Mouse (Mus musculus) stomach, embryonic 14.5 days (tissue): Measurements from ENCODE around the gene Pex19. TPM values are rescaled to one million over a fixed set of nuclear protein-coding genes. Genes with fewer than 3 reads are reported as not detected.

Source experiments
- ATAC-seq: fragments of 200-750 bp; cut with Nextera tagmentation; 2 replicates; pipeline ENCODE4 v1.8.0; 2017; ENCODE audit warnings: low read depth, moderate TSS enrichment; ENCODE audit not compliant: insufficient number of reproducible peaks, insufficient read depth, low FRiP score
- H3K27ac ChIP-seq: fragments of 300-500 bp; sonication (generic); 2 replicates; pipeline ENCODE4 v1.5.1; 2014; ENCODE audit warnings: mild to moderate bottlenecking, low read length, moderate library complexity, mixed read lengths
- H3K27me3 ChIP-seq: fragments of 300-500 bp; sonication (generic); 2 replicates; pipeline ENCODE4 v1.6.1; 2014; ENCODE audit warnings: low read length, control low read depth, mixed read lengths; ENCODE audit not compliant: control insufficient read depth, insufficient read depth
- H3K36me3 ChIP-seq: fragments of 300-500 bp; sonication (generic); 2 replicates; pipeline ENCODE4 v1.6.1; 2014; ENCODE audit warnings: mild to moderate bottlenecking, control low read depth, low read length, moderate library complexity, mixed read lengths; ENCODE audit not compliant: control insufficient read depth, insufficient read depth
- H3K4me1 ChIP-seq: fragments of 300-500 bp; sonication (generic); 2 replicates; pipeline ENCODE4 v1.6.1; 2014; ENCODE audit warnings: low read length, control low read depth, mixed read lengths; ENCODE audit not compliant: control insufficient read depth, insufficient read depth
- H3K4me2 ChIP-seq: fragments of 300-500 bp; sonication (generic); replicated peaks from 2 replicates; pipeline ENCODE4 v1.6.1; 2014; ENCODE audit warnings: low read depth, low read length, control low read depth
- H3K4me3 ChIP-seq: fragments of 300-500 bp; sonication (generic); 2 replicates; pipeline ENCODE4 v1.5.1; 2014; ENCODE audit warnings: low read depth, low read length, control low read depth
- H3K9ac ChIP-seq: fragments of 300-500 bp; sonication (generic); replicated peaks from 2 replicates; pipeline ENCODE4 v1.6.1; 2014; ENCODE audit warnings: low read depth, mild to moderate bottlenecking, control low read depth, low read length, moderate library complexity, mixed read lengths
- H3K9me3 ChIP-seq: fragments of 300-500 bp; sonication (generic); 2 replicates; pipeline ENCODE4 v1.6.1; 2016; ENCODE audit warnings: low read depth, low read length, control low read depth; ENCODE audit not compliant: control insufficient read depth
- WGBS: fragments of 180-500 bp; shearing (Covaris S2); extraction: QIAGEN DNeasy Blood & Tissue Kit; methylation state at CpG from one replicate; pipeline ENCODE4 v1.1.7; 2014; 5-methylcytosine and 5-hydroxymethylcytosine counted together
- polyA plus RNA-seq: library from polyadenylated mRNA; unstranded; fragments of >200 nt; fragmentation: Nextera tagmentation; extraction: Ambion mirVana; gene quantifications from 2 replicates; pipeline ENCODE4 v1.2.1, GENCODE M21; 2014

Pex19 gene
- polyA plus RNA-seq, 1 experiment from 2014 or later = 125 TPM

- H3K9ac ChIP-seq = no peak overlapping the region
- WGBS = 73% methylated on average over 7 of the region's 7 CpGs
- no peaks in the 10 kb centered on the region for H3K27me3 ChIP-seq
- no peaks in the 10 kb centered on the region for H3K9me3 ChIP-seq
- no peak overlapping the region for H3K4me3 ChIP-seq
- H3K27ac ChIP-seq = no peak overlapping the region
- no peak overlapping the region for H3K4me2 ChIP-seq
- H3K4me1 ChIP-seq = no peaks in the 10 kb centered on the region
- ATAC-seq = no peak
- H3K36me3 ChIP-seq = peaks cover 64% of the 10 kb centered on the region
Measured at GRCm38 (mm10) chr1:172179102-172179501, 52.5 kb downstream of the Pex19 start.

GRCm38 (mm10) chr1:172180881-172181280 is 54.3 kb downstream of the Pex19 start:
- 45% methylated on average over 4 of the region's 4 CpGs for WGBS
- Histone ChIP-seq H3K36me3 (peaks cover 47% of the 10 kb centered on the region), H3K4me1 (no peaks in the 10 kb centered on the region), H3K4me2 (no peak overlapping the region), H3K27ac (no peak overlapping the region), H3K4me3 (no peak overlapping the region), H3K9ac (no peak overlapping the region), H3K27me3 (no peaks in the 10 kb centered on the region), H3K9me3 (no peaks in the 10 kb centered on the region)
- no peak for ATAC-seq

DNA sequence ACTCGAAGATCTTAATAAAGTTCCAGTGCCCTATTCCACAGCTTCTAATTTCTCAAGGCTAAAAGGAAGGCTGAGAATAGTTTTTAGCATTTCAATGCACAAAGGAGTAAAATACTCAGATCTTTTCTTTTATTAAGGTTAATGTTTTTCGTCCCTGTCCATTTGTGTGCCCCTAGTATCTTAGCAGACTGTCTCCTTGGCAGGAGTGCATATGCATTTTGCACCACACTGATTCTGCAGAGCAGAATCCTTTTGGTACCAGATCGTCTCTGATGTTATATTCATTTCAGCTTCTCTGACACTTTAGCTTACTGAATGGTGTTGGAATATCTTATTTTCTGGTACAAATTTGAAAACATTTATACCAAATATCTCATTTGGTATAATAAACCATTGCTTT is 55.2 kb downstream of the Pex19 start:
- Histone ChIP-seq H3K27ac (no peak overlapping the region), H3K4me2 (no peak overlapping the region), H3K9me3 (no peaks in the 10 kb centered on the region), H3K9ac (no peak overlapping the region), H3K4me3 (no peak overlapping the region), H3K4me1 (no peaks in the 10 kb centered on the region), H3K36me3 (peaks cover 53% of the 10 kb centered on the region), H3K27me3 (no peaks in the 10 kb centered on the region)
- ATAC-seq = no peak
- 91% methylated on average over 3 of the region's 3 CpGs for WGBS

- no peaks in the 10 kb centered on the region for H3K9me3 ChIP-seq
- no peak overlapping the region for H3K4me3 ChIP-seq
- no peak for ATAC-seq
- H3K27me3 ChIP-seq = no peaks in the 10 kb centered on the region
- 96% methylated on average over 6 of the region's 6 CpGs for WGBS
- no peak overlapping the region for H3K4me2 ChIP-seq
- H3K36me3 ChIP-seq = peaks cover 56% of the 10 kb centered on the region
- H3K27ac ChIP-seq = no peak overlapping the region
- H3K9ac ChIP-seq = no peak overlapping the region
- H3K4me1 ChIP-seq = no peaks in the 10 kb centered on the region
Measured at GRCm38 (mm10) chr1:172183056-172183455, 56.5 kb downstream of the Pex19 start.

- no peak overlapping the region for H3K4me3 ChIP-seq
- H3K27me3 ChIP-seq = no peaks in the 10 kb centered on the region
- no peak overlapping the region for H3K9ac ChIP-seq
- no peak overlapping the region for H3K27ac ChIP-seq
- ATAC-seq = no peak
- no peaks in the 10 kb centered on the region for H3K4me1 ChIP-seq
- no peak overlapping the region for H3K4me2 ChIP-seq
- peaks cover 60% of the 10 kb centered on the region for H3K36me3 ChIP-seq
- H3K9me3 ChIP-seq = no peaks in the 10 kb centered on the region
Measured at GRCm38 (mm10) chr1:172183915-172184314, 57.4 kb downstream of the Pex19 start.

Other genes starting within 250 kb of the Pex19 start
- not detected in 2 replicates for gene Gm10521, start 231.1 kb upstream of the Pex19 start, polyA plus RNA-seq
- gene Slamf6, start 209.2 kb upstream of the Pex19 start, polyA plus RNA-seq = 0.17 TPM in 1 of 2 replicates, not detected in the other
- gene Vangl2, start 98.3 kb upstream of the Pex19 start, polyA plus RNA-seq = 17.1 and 18.4 TPM in 2 replicates
- not detected in 2 replicates for gene Nhlh1, start 69.2 kb upstream of the Pex19 start, polyA plus RNA-seq
- 182 and 195 TPM in 2 replicates for gene Copa, start 44.2 kb upstream of the Pex19 start, polyA plus RNA-seq
- 139 and 140 TPM in 2 replicates for gene Ncstn, start 44.0 kb upstream of the Pex19 start, polyA plus RNA-seq
- gene Dcaf8, start 21.3 kb downstream of the Pex19 start, polyA plus RNA-seq = 116 TPM in 2 replicates
- gene Pea15a, start 80.0 kb downstream of the Pex19 start, polyA plus RNA-seq = 93.6 and 99.4 TPM in 2 replicates
- 13.6 and 13.8 TPM in 2 replicates for gene Casq1, start 93.1 kb downstream of the Pex19 start, polyA plus RNA-seq
- not detected in 2 replicates for gene Atp1a4, start 131.7 kb downstream of the Pex19 start, polyA plus RNA-seq
- gene Igsf8, start 134.9 kb downstream of the Pex19 start, polyA plus RNA-seq = 36.3 and 38.4 TPM in 2 replicates
- gene Atp1a2, start 171.3 kb downstream of the Pex19 start, polyA plus RNA-seq = 2.3 TPM in 2 replicates
- not detected in 2 replicates for gene Kcnj9, start 202.6 kb downstream of the Pex19 start, polyA plus RNA-seq
- gene Kcnj10, start 214.5 kb downstream of the Pex19 start, polyA plus RNA-seq = 0.09 and 0.18 TPM in 2 replicates
- gene Pigm, start 249.8 kb downstream of the Pex19 start, polyA plus RNA-seq = 9.7 and 10.5 TPM in 2 replicates